Mouse (Mus musculus): ENCODE measurements around the gene Exosc10. TPM values are rescaled to one million over a fixed set of nuclear protein-coding genes. Genes with fewer than 3 reads are reported as not detected.
A peak's percentile ranks its signal among the peaks of the same experiment; 100 is the strongest.

Exosc10 gene
- total RNA-seq, 1 experiment, result 78.4 TPM

DNA sequence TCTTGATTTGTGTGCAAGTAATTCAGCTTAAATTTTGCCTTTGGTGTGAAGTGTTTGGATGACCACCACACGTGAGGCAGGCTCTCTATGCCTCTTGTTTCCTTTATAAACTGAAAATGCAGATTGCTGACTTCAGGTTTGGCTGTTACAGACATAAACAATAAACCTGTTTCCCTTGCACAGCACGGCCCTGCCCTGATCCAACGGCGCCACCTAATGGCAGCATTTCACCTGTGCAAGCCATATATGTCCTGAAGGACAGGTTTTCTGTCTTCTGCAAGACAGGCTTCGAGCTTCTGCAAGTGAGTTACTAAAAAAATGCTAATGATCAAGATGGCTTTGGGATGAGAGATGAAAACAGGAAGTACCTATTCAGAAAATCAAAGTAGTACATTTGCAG is 49.5 kb downstream of the Exosc10 start:
- 0 out of 2 replicates have a peak, but pooled peaks cover 2% of the 10 kb centered on the region for H3K36me3 ChIP-seq (ENCODE audit: control insufficient read depth, insufficient read depth, low read length, poor library complexity, severe bottlenecking)
- peaks cover 0 to 14% of the 10 kb centered on the region in 2 experiments; a peak in 1 of 4 replicates for H3K4me1 ChIP-seq (ENCODE audit: control insufficient read depth in 2 of 2, insufficient read depth in 2 of 2, low read length in 2 of 2, poor library complexity in 1 of 2)
- H3K9me3 ChIP-seq (ENCODE audit: control insufficient read depth, insufficient read depth, low read depth, low read length), result no peaks in the 10 kb centered on the region
- no peak overlapping the region for H3K4me3 ChIP-seq (ENCODE audit: insufficient read depth in 1 of 2, low read depth in 1 of 2, low read length in 2 of 2, poor library complexity in 1 of 2, severe bottlenecking in 1 of 2)
- TF ChIP-seq HCFC1 (IDR thresholded peaks at IDR 0.05; ENCODE audit: borderline replicate concordance, insufficient read depth, low read length) (no peak), ZNF384 (IDR thresholded peaks at IDR 0.05; ENCODE audit: low read depth, low read length) (no peak), MAFK (IDR thresholded peaks at IDR 0.05; ENCODE audit: insufficient read depth, low read depth, low read length) (no peak), ZC3H11A (IDR thresholded peaks at IDR 0.05; ENCODE audit: borderline replicate concordance, low read depth, low read length) (peak; percentile 51), CHD2 (IDR thresholded peaks at IDR 0.05; ENCODE audit: low read depth, low read length) (0 out of 2 replicates have a peak, but pooled peaks have one; percentile 18)
- H3K27ac ChIP-seq (ENCODE audit: insufficient read depth, low read depth, low read length, poor library complexity, severe bottlenecking), result no peak overlapping the region
- in situ Hi-C loops (cut with MboI; ENCODE audit: low sequenced_read_pairs in 2 of 2, unreplicated experiment in 2 of 2), result loop anchor here in 1 of 2 experiments (10.0 kb wide), 1 partner anchor 433 kb away; no protein-coding TSS in a partner anchor
- no peak overlapping the region for H3K9ac ChIP-seq (ENCODE audit: insufficient read depth, low read depth, low read length, poor library complexity, severe bottlenecking)
- DNase-seq (ENCODE audit: low read depth, low spot score), result no peak

GRCm38 (mm10) chr4:148609805-148610204 is 51.6 kb downstream of the Exosc10 start:
- no peak overlapping the region for H3K4me3 ChIP-seq (ENCODE audit: insufficient read depth in 1 of 2, low read depth in 1 of 2, low read length in 2 of 2, poor library complexity in 1 of 2, severe bottlenecking in 1 of 2)
- in situ Hi-C loops (cut with MboI; ENCODE audit: low sequenced_read_pairs in 2 of 2, unreplicated experiment in 2 of 2), result loop anchor here in 1 of 2 experiments (10.0 kb wide), 1 partner anchor 435 kb away; no protein-coding TSS in a partner anchor
- DNase-seq (ENCODE audit: low read depth, low spot score), result no peak
- no peak overlapping the region for H3K27ac ChIP-seq (ENCODE audit: insufficient read depth, low read depth, low read length, poor library complexity, severe bottlenecking)
- no peak overlapping the region for H3K9ac ChIP-seq (ENCODE audit: insufficient read depth, low read depth, low read length, poor library complexity, severe bottlenecking)
- peaks cover 7% of the 10 kb centered on the region; the same call in 1 of the 2 replicates for H3K36me3 ChIP-seq (ENCODE audit: control insufficient read depth, insufficient read depth, low read length, poor library complexity, severe bottlenecking)
- peaks cover 3 to 7% of the 10 kb centered on the region in 2 experiments for H3K4me1 ChIP-seq (ENCODE audit: control insufficient read depth in 2 of 2, insufficient read depth in 2 of 2, low read length in 2 of 2, poor library complexity in 1 of 2)
- TF ChIP-seq CHD2 (IDR thresholded peaks at IDR 0.05; ENCODE audit: low read depth, low read length), result no peak
- TF ChIP-seq ZNF384 (IDR thresholded peaks at IDR 0.05; ENCODE audit: low read depth, low read length), result no peak
- no peak for TF ChIP-seq HCFC1 (IDR thresholded peaks at IDR 0.05; ENCODE audit: borderline replicate concordance, insufficient read depth, low read length)
- TF ChIP-seq MAFK (IDR thresholded peaks at IDR 0.05; ENCODE audit: insufficient read depth, low read depth, low read length), result no peak
- no peak for TF ChIP-seq ZC3H11A (IDR thresholded peaks at IDR 0.05; ENCODE audit: borderline replicate concordance, low read depth, low read length)
- H3K9me3 ChIP-seq (ENCODE audit: control insufficient read depth, insufficient read depth, low read depth, low read length), result no peaks in the 10 kb centered on the region

DNA sequence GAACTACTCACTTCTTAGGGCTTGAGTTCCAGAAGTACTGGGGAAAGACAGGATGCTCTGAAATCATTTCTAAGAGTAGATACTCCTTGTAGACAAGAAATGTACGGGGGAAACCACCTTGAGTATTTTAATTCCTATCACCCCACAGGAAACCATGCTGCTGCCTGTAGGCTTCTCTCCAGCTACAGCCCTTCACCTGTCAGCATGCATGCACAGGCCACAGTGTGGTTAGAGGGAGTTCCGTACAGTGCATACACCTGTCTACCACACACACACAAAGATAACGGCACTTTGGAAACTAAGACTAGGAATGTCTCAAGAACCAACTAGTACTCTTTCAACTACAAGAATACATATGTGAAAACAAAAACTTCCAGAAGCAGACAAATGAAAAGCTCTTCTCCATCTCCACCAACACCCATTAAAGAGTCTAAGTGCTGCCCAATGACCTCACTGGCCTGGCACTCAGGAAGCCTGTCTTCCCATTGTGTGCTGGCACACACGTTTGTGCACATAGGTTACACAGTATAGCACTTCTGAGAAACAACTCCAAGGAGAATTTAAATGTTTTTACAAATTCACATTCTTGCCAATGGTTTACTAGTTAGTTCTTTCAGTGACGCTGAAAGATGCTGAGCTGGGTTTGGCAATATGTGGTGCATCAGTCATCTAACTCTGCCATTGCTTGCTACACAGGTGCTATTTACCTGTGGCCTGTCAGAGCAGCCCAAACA is 52.6 kb downstream of the Exosc10 start:
- Histone ChIP-seq H3K9ac (ENCODE audit: insufficient read depth, low read depth, low read length, poor library complexity, severe bottlenecking) (no peak overlapping the region), H3K36me3 (ENCODE audit: control insufficient read depth, insufficient read depth, low read length, poor library complexity, severe bottlenecking) (peaks cover 14% of the 10 kb centered on the region; the same call in 1 of the 2 replicates), H3K4me3 (ENCODE audit: insufficient read depth in 1 of 2, low read depth in 1 of 2, low read length in 2 of 2, poor library complexity in 1 of 2, severe bottlenecking in 1 of 2) (no peak overlapping the region), H3K4me1 (ENCODE audit: control insufficient read depth in 2 of 2, insufficient read depth in 2 of 2, low read length in 2 of 2, poor library complexity in 1 of 2) (peaks cover 4 to 5% of the 10 kb centered on the region in 2 experiments), H3K9me3 (ENCODE audit: control insufficient read depth, insufficient read depth, low read depth, low read length) (no peaks in the 10 kb centered on the region), H3K27ac (ENCODE audit: insufficient read depth, low read depth, low read length, poor library complexity, severe bottlenecking) (no peak overlapping the region)
- DNase-seq (ENCODE audit: low read depth, low spot score), result no peak
- 0 out of 2 replicates have a peak, but pooled peaks have one; percentile 58 for TF ChIP-seq CHD2 (IDR thresholded peaks at IDR 0.05; ENCODE audit: low read depth, low read length)
- no peak for TF ChIP-seq HCFC1 (IDR thresholded peaks at IDR 0.05; ENCODE audit: borderline replicate concordance, insufficient read depth, low read length)
- in situ Hi-C loops (cut with MboI; ENCODE audit: low sequenced_read_pairs in 2 of 2, unreplicated experiment in 2 of 2), result no loop called here

GRCm38 (mm10) chr4:148612557-148612956 is 54.3 kb downstream of the Exosc10 start:
- in situ Hi-C loops (cut with MboI; ENCODE audit: low sequenced_read_pairs in 2 of 2, unreplicated experiment in 2 of 2), result no loop called here
- H3K36me3 ChIP-seq (ENCODE audit: control insufficient read depth, insufficient read depth, low read length, poor library complexity, severe bottlenecking), result peaks cover 18% of the 10 kb centered on the region
- no peak for TF ChIP-seq CHD2 (IDR thresholded peaks at IDR 0.05; ENCODE audit: low read depth, low read length)
- TF ChIP-seq HCFC1 (IDR thresholded peaks at IDR 0.05; ENCODE audit: borderline replicate concordance, insufficient read depth, low read length), result no peak
- no peak for TF ChIP-seq MAFK (IDR thresholded peaks at IDR 0.05; ENCODE audit: insufficient read depth, low read depth, low read length)
- TF ChIP-seq ZNF384 (IDR thresholded peaks at IDR 0.05; ENCODE audit: low read depth, low read length), result no peak
- TF ChIP-seq ZC3H11A (IDR thresholded peaks at IDR 0.05; ENCODE audit: borderline replicate concordance, low read depth, low read length), result no peak

More at GRCm38 (mm10) chr4:148612557-148612956, 54.3 kb downstream of the Exosc10 start:
- H3K9ac ChIP-seq (ENCODE audit: insufficient read depth, low read depth, low read length, poor library complexity, severe bottlenecking), result no peak overlapping the region
- no peak for DNase-seq (ENCODE audit: low read depth, low spot score)
- no peak overlapping the region for H3K27ac ChIP-seq (ENCODE audit: insufficient read depth, low read depth, low read length, poor library complexity, severe bottlenecking)
- no peaks in the 10 kb centered on the region for H3K9me3 ChIP-seq (ENCODE audit: control insufficient read depth, insufficient read depth, low read depth, low read length)
- peaks cover 4 to 5% of the 10 kb centered on the region in 2 experiments for H3K4me1 ChIP-seq (ENCODE audit: control insufficient read depth in 2 of 2, insufficient read depth in 2 of 2, low read length in 2 of 2, poor library complexity in 1 of 2)
- H3K4me3 ChIP-seq (ENCODE audit: insufficient read depth in 1 of 2, low read depth in 1 of 2, low read length in 2 of 2, poor library complexity in 1 of 2, severe bottlenecking in 1 of 2), result no peak overlapping the region
